Mouse (Mus musculus) midbrain, embryonic 16.5 days (tissue): ENCODE measurements around the gene Lgr5. TPM values are rescaled to one million over a fixed set of nuclear protein-coding genes. Genes with fewer than 3 reads are reported as not detected.

Experiments used
- ATAC-seq: fragments of 200-750 bp; cut with Nextera tagmentation; 2 replicates; pipeline ENCODE4 v1.8.0; 2017; ENCODE audit warnings: moderate TSS enrichment
- H3K27ac ChIP-seq: fragments of 300-500 bp; sonication (generic); 2 replicates; pipeline ENCODE4 v1.5.1; 2014; ENCODE audit warnings: mild to moderate bottlenecking, low read length, mixed read lengths
- H3K27me3 ChIP-seq: fragments of 300-500 bp; sonication (generic); 2 replicates; pipeline ENCODE4 v1.6.1; 2014; ENCODE audit warnings: low read depth, low read length, mixed read lengths; ENCODE audit not compliant: control insufficient read depth, insufficient read depth
- H3K36me3 ChIP-seq: fragments of 300-500 bp; sonication (generic); 2 replicates; pipeline ENCODE4 v1.6.1; 2014; ENCODE audit warnings: mild to moderate bottlenecking, low read length, moderate library complexity, mixed read lengths; ENCODE audit not compliant: control insufficient read depth, insufficient read depth
- H3K4me1 ChIP-seq: fragments of 300-500 bp; sonication (generic); 2 replicates; pipeline ENCODE4 v1.6.1; 2014; ENCODE audit warnings: mild to moderate bottlenecking, low read length, mixed read lengths; ENCODE audit not compliant: control insufficient read depth, insufficient read depth
- H3K4me2 ChIP-seq: fragments of 300-500 bp; sonication (generic); 2 replicates; pipeline ENCODE4 v1.6.1; 2014; ENCODE audit warnings: mild to moderate bottlenecking, low read length, mixed read lengths
- H3K4me3 ChIP-seq: fragments of 300-500 bp; sonication (generic); 2 replicates; pipeline ENCODE4 v1.5.1; 2014; ENCODE audit warnings: low read depth, mild to moderate bottlenecking, low read length, moderate library complexity, mixed read lengths
- H3K9ac ChIP-seq: fragments of 300-500 bp; sonication (generic); 2 replicates; pipeline ENCODE4 v1.6.1; 2014; ENCODE audit warnings: low read depth, low read length, mixed read lengths
- H3K9me3 ChIP-seq: fragments of 300-500 bp; sonication (generic); replicated peaks from 2 replicates; pipeline ENCODE4 v1.6.1; 2014; ENCODE audit warnings: mild to moderate bottlenecking, low read length, mixed read lengths; ENCODE audit not compliant: control insufficient read depth, poor library complexity, severe bottlenecking
- WGBS: fragments of 180-500 bp; shearing (Covaris S2); extraction: QIAGEN DNeasy Blood & Tissue Kit; methylation state at CpG from one replicate; pipeline ENCODE4 v1.1.7; 2014; 5-methylcytosine and 5-hydroxymethylcytosine counted together
- polyA plus RNA-seq: library from polyadenylated mRNA; unstranded; fragments of >200 nt; fragmentation: Nextera tagmentation; extraction: Ambion mirVana; gene quantifications from 2 replicates; pipeline ENCODE4 v1.2.1, GENCODE M21; 2015

Lgr5 gene
- polyA plus RNA-seq, 1 experiment from 2014 or later: 1.4 TPM

DNA sequence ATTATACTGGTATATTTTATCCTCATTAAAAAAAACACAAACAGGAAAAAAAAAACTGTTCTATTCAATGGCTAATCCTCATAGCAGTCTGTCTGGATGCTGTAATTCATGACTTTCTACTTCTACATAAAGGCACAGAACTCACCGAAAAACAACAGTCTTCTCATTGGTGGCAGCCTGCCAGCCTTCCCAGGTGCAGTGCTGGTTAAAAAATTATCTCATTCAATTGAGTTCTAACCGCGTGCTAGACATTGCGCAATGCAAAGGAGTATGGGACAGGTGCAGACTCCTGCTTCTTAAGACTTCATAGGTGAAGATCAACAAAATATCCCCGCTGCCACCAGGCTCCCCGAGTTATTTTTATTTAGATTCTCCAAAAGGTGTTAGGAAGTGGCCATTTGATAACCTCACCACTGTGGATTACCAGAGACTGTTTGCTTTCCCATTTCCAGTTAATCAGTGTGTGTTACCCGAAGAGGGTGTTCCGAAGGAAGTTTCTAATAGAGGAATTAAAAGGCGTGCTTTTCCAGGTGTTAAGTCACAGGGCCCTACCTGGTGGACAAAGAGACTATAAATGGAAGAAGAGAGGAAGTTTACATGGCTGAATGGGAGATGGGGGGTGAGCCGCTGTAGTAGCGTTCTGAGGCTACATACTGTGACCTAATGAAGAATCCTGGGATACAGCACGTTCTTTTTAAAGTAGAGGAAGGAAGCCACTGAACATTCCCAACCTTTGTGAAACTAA is 26.3 kb downstream of the Lgr5 start:
- no peaks in the 10 kb centered on the region for H3K4me1 ChIP-seq
- H3K9me3 ChIP-seq: no peaks in the 10 kb centered on the region
- H3K9ac ChIP-seq: no peak overlapping the region
- H3K4me3 ChIP-seq: no peak overlapping the region
- H3K4me2 ChIP-seq: no peak overlapping the region
- H3K36me3 ChIP-seq: no peaks in the 10 kb centered on the region
- peaks cover 2% of the 10 kb centered on the region; the same call in 1 of the 2 replicates for H3K27me3 ChIP-seq
- 60% methylated on average over 12 of the region's 12 CpGs for WGBS
- no peak for ATAC-seq
- no peak overlapping the region for H3K27ac ChIP-seq

DNA sequence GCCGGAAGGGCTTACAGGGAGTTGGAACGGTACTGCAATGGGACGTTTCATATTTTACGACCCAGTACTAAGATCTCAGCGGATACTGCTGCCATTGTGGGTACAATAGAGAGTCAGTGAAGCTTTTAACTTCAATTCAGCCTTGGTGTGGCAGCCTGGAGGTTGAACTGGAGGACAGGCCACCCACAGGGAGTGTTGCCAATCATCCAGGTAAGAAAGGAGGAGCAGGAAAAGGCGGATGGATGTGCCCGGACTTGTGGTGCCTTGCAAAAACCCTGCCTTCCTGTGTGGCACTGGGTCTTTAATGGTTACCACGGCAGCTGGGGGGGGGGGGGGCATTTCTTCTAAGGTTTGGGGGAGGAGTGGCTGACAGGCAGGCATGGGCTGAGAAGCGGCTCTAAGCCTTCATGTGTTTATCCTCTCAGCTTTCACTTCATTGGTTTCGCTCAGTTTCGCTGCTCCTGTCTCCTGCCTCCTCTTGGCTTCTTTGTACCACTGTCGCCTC is 30.8 kb downstream of the Lgr5 start:
- Histone ChIP-seq H3K4me1 (no peaks in the 10 kb centered on the region), H3K27ac (no peak overlapping the region), H3K4me2 (peak overlapping the region; percentile 7; the same call in 1 of the 2 replicates), H3K9ac (no peak overlapping the region), H3K36me3 (no peaks in the 10 kb centered on the region), H3K27me3 (peaks cover 2% of the 10 kb centered on the region; the same call in 1 of the 2 replicates), H3K4me3 (no peak overlapping the region), H3K9me3 (no peaks in the 10 kb centered on the region)
- peak; percentile 66; the same call in 1 of the 2 replicates for ATAC-seq
- WGBS: 10% methylated on average over 12 of the region's 12 CpGs

DNA sequence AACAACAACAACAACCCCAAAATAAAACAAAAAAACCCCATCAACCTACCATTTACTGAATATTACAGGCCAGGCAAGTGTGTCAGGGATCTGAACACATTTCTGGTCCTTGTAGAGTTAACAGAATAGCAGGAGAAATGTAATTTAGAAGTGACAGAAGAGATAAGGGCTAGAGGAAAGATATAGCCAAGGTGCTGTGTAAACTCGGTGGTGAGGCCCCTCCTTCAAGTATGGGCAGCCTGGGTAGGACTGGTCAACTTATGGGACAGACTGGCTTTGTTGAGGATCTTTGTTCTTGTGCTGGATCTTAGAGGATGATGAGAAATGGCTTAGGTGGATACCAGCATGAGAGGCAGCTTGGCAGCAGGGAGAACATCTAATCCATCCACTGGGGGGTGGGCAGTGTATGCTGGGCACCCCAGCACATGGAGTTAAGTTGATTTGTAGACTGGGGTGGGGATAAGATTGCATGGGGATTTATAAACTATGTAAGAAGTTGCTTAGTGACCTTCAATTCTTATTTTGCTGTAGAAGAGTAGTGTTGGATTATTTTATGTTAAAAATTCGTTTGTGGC is 32.3 kb downstream of the Lgr5 start:
- H3K4me1 ChIP-seq: no peaks in the 10 kb centered on the region
- 68% methylated on average over 2 of the region's 2 CpGs for WGBS

DNA sequence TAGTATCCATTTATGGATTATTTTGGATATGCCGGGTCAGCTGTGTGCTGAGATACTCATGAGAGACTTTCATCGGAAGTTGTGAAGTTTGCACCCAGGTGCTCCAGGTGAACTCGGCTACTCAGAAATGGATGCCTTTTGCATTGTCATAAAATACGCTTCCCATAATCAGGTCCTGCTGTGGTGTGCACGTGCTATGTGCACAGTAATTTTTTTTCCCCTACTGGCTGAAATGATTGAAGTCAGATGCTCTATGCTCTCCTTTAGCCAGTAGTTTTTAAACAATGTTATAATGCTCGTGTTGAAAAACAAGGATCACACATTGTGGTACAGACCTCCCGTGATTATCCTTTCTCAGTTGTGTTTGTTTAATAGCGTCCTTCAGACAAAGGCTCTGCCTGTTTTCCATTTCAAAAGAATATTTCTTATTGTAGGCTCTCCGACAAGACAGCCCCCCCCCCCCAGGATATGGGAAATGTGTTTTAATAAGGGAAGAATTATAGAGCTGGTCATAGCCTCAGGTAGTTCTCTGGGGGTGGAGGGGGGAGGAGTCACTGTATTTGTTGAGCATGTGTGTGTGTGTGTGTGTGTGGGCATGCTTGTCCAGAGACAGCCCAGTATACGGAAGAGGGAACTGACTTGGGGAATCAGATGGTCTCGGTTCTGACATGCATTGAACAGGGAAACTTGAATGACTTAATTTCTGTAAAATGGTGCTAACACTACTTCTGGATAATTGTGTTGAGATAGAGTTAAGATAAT is 34.0 kb downstream of the Lgr5 start:
- no peak for ATAC-seq
- Histone ChIP-seq H3K36me3 (no peaks in the 10 kb centered on the region), H3K9me3 (no peaks in the 10 kb centered on the region), H3K4me2 (no peak overlapping the region), H3K4me3 (no peak overlapping the region), H3K9ac (no peak overlapping the region), H3K27me3 (no peaks in the 10 kb centered on the region), H3K4me1 (no peaks in the 10 kb centered on the region), H3K27ac (no peak overlapping the region)
- WGBS: 35% methylated on average over 11 of the region's 11 CpGs

More for the DNA sequence above, 32.3 kb downstream of the Lgr5 start:
- Histone ChIP-seq H3K4me2 (no peak overlapping the region), H3K4me3 (no peak overlapping the region), H3K36me3 (no peaks in the 10 kb centered on the region), H3K9me3 (no peaks in the 10 kb centered on the region), H3K9ac (no peak overlapping the region), H3K27me3 (no peaks in the 10 kb centered on the region), H3K27ac (no peak overlapping the region)
- ATAC-seq: no peak

DNA sequence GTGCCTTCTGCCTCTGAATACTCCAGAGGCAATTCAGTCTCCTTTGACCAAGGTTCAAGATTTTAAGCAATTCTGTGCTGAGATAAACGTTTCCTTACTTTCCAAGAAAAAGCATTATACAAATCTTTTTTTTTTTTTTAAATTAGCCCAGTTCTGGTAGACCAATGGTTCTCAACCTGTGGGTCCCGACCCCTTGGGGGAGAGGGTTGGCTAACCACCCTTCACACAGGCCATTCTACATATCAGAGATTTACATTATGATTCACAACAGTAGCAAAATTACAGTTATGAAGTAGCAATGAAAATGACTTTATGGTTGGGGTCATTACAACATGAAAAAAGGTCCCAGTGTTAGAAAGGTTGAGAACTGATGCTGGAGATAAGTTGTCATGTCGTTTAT is 36.5 kb downstream of the Lgr5 start:
- no peak for ATAC-seq
- H3K9me3 ChIP-seq: no peaks in the 10 kb centered on the region
- 84% methylated on average over 3 of the region's 3 CpGs for whole genome bisulfite sequencing
- H3K36me3 ChIP-seq: no peaks in the 10 kb centered on the region
- no peaks in the 10 kb centered on the region for H3K27me3 ChIP-seq
- no peak overlapping the region for H3K4me2 ChIP-seq
- no peak overlapping the region for H3K27ac ChIP-seq
- H3K4me3 ChIP-seq: no peak overlapping the region
- H3K4me1 ChIP-seq: no peaks in the 10 kb centered on the region
- H3K9ac ChIP-seq: no peak overlapping the region

DNA sequence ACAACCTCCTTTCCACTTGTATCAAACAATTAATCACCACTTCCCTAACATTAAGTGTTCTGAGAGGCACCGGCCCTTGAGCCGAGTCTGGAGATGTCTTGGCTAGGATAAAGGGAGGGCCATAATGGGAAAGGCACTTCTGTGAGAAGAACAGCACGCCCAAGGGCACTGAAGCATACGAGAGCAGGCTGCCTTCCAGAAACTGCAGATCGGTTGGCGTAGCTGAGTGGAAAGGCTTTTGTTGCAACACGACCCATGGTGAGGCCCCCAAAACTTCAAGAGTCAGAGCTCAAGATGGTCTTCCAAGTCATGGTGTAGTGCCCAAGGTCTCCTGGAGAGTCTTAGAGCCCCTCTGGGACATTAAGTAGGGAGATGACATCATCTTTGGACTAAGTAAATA is 37.3 kb downstream of the Lgr5 start:
- H3K4me2 ChIP-seq: no peak overlapping the region
- H3K27me3 ChIP-seq: no peaks in the 10 kb centered on the region
- no peaks in the 10 kb centered on the region for H3K4me1 ChIP-seq
- no peaks in the 10 kb centered on the region for H3K9me3 ChIP-seq
- H3K36me3 ChIP-seq: no peaks in the 10 kb centered on the region
- no peak overlapping the region for H3K27ac ChIP-seq
- 47% methylated on average over 7 of the region's 7 CpGs for WGBS
- no peak overlapping the region for H3K4me3 ChIP-seq
- no peak for ATAC-seq
- no peak overlapping the region for H3K9ac ChIP-seq

DNA sequence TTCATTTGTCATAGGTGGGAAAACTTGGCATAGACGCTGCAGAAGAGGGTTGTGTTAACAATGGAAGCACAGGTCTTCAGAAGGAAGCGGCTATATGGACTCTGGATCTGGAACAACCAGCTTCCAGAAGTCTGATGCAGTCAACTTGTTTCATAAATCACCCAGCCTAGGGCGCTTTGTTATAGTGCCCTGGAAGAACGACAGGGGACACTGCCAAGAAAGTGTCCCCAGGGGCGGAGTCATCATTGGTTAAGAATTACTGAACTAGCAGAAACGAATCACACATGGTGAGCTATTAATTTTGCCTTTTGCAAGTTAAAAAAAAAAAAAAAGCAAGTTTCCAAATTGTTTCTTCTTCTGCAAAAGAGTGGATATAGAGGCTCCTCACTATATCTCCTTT is 44.7 kb downstream of the Lgr5 start:
- no peak overlapping the region for H3K9ac ChIP-seq
- ATAC-seq: no peak
- no peaks in the 10 kb centered on the region for H3K9me3 ChIP-seq
- no peaks in the 10 kb centered on the region for H3K36me3 ChIP-seq
- no peak overlapping the region for H3K27ac ChIP-seq
- no peaks in the 10 kb centered on the region for H3K4me1 ChIP-seq
- H3K4me2 ChIP-seq: no peak overlapping the region
- WGBS: 87% methylated on average over 6 of the region's 6 CpGs
- H3K4me3 ChIP-seq: no peak overlapping the region
- no peaks in the 10 kb centered on the region for H3K27me3 ChIP-seq

DNA sequence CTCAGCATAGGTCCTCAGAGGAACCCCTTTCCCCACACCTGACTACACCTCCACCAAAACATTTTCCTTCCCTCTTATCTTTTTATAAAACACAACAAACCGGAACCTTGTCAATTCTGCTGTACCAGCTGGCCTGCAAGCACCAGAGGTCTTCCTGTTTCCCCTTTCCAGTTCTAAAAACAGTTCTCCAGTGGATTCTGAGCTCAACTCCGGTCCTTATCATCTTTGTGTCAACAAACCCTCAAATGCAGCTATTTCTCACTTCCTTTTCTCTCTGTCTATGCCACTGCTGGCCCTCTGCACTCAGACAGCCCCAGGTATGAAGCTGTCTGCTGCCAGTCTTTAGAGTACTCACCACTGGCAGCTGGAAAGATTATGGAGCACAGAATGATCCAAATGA is 56.8 kb downstream of the Lgr5 start:
- Histone ChIP-seq H3K4me3 (no peak overlapping the region), H3K4me1 (no peaks in the 10 kb centered on the region), H3K36me3 (no peaks in the 10 kb centered on the region), H3K27ac (no peak overlapping the region), H3K4me2 (no peak overlapping the region), H3K9me3 (0 out of 2 replicates have a peak, but pooled peaks cover 3% of the 10 kb centered on the region), H3K9ac (no peak overlapping the region), H3K27me3 (no peaks in the 10 kb centered on the region)
- WGBS: 82% methylated on average over 2 of the region's 2 CpGs
- no peak for ATAC-seq

DNA sequence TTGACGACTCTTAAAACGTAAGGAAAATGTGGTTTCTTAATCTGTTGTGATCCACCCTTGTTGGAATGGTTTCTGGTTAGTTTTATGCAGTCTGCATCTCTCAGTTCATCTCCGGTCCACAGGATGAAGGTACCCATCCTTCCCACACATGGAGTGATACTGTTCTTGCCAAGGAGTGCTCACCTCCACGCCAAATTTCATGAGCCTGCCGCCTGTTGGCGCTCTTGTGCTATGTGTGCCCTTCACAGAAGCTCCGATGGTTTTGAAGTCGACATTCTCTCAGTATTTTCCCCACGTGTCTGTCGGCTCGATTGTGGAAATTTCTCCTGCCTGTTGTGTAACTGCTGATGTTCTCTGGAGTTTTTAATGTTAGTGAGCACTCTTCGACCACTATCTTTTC is 57.8 kb downstream of the Lgr5 start:
- Histone ChIP-seq H3K27me3 (no peaks in the 10 kb centered on the region), H3K27ac (no peak overlapping the region), H3K4me2 (no peak overlapping the region), H3K9ac (no peak overlapping the region), H3K36me3 (no peaks in the 10 kb centered on the region), H3K9me3 (0 out of 2 replicates have a peak, but pooled peaks cover 3% of the 10 kb centered on the region), H3K4me1 (no peaks in the 10 kb centered on the region), H3K4me3 (no peak overlapping the region)
- ATAC-seq: no peak
- 89% methylated on average over 12 of the region's 12 CpGs for WGBS
